In the genomic region with DNA sequence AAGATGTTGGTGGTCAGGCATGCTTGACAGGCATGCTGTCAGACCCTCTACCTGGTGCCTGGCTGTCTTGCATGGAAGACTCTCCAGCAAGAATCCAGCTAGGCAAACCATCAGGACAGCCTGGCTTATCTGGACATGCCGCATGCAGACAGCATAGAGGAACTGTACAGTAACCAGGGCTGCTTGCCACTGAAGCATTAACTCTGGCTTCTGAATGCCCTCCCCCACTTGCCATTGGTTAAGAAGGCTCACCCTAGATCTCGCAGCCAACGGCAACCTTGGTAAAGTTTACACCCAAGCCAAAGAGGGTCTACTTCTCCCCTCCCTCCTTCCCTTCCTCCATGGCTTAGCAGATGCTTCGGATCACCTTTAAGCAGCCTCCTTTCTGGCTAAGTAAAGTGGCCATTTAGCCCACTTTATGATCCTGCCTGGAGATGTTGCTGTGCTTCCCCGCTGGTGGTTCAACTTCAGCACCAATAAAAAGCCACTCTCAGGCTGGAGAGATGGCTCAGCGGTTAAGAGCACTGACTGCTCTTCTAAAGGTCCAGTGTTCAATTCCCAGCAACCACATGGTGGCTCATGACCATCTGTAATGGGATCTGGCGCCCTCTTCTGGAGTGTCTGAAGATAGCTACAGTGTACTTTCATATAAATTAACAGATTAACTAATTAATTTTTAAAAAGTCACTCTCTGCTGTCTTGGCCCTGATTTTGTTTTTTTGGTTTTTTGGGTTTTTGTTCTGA, we compare ENCODE assay signal across 22 mouse cellular contexts. TPM values are rescaled to one million over a fixed set of nuclear protein-coding genes. Genes with fewer than 3 reads are reported as not detected.
DNase-seq lines count a peak whose midpoint lies in the region; ATAC-seq and TF ChIP-seq lines count a peak whose summit lies in the region.
"Had no signal": no experiment of that assay in that cellular context is flagged by ENCODE, and none has a peak within 500 bp of the region (broad histone marks: within the 10 kb centered on the region; RNA-seq: fewer than 3 reads in every experiment).

No protein-coding gene starts in this region.

- H3K4me2 ChIP-seq in kidney, postnatal 0 days (ENCODE audit: low read length): no peak overlapping the region
- H3K4me2 ChIP-seq in lung, postnatal 0 days (replicated peaks; ENCODE audit: low read depth, low read length): no peak overlapping the region
- H3K4me2 ChIP-seq in forebrain, embryonic 13.5 days: no peak overlapping the region
- H3K4me2 ChIP-seq: embryonic facial prominence, embryonic 13.5 days; heart, embryonic 15.5 days; liver, embryonic 13.5 days had no signal

- no peak for ATAC-seq in kidney, postnatal 0 days (replicated peaks; ENCODE audit: low FRiP score, low read depth)
- no peak for ATAC-seq in lung, postnatal 0 days
- no peak for ATAC-seq in forebrain, embryonic 13.5 days
- ATAC-seq: inflammation-experienced regulatory T-cells, adult 6 months; midbrain, embryonic 16.5 days had no signal

- TF ChIP-seq CTCF in kidney, postnatal 0 days (IDR thresholded peaks at IDR 0.05; ENCODE audit: low read depth): peak; percentile 28; the same call in 1 of the 2 replicates
- TF ChIP-seq CTCF in lung, postnatal 0 days (IDR thresholded peaks at IDR 0.05): peak; percentile 32; the same call in 1 of the 2 replicates
- TF ChIP-seq CTCF in MEL (IDR thresholded peaks at IDR 0.05 in 2 of 3, conservative IDR thresholded peaks at IDR 0.05 in 1 of 3; ENCODE audit: control insufficient read depth in 1 of 3, insufficient read depth in 1 of 3, low read depth in 2 of 3, low read length in 3 of 3, poor library complexity in 1 of 3, severe bottlenecking in 1 of 3): peak; percentile 40 to 66 (median 45); a peak in 5 of 6 replicates

- H3K4me3 ChIP-seq in kidney, postnatal 0 days (replicated peaks; ENCODE audit: low read depth, low read length): no peak overlapping the region
- H3K4me3 ChIP-seq in lung, postnatal 0 days (ENCODE audit: low read depth, low read length): no peak overlapping the region
- peak overlapping the region in 1 of 2 experiments; percentile 15; a peak in 1 of 4 replicates for H3K4me3 ChIP-seq in MEL (ENCODE audit: control insufficient read depth in 1 of 2, insufficient read depth in 1 of 2, low read depth in 2 of 2, low read length in 2 of 2)
- H3K4me3 ChIP-seq in forebrain, embryonic 13.5 days: no peak overlapping the region
- H3K4me3 ChIP-seq: embryonic facial prominence, embryonic 13.5 days; heart, embryonic 15.5 days; liver, embryonic 13.5 days had no signal

- no peaks in the 10 kb centered on the region for H3K9me3 ChIP-seq in kidney, postnatal 0 days (replicated peaks; ENCODE audit: low read length)
- H3K9me3 ChIP-seq in lung, postnatal 0 days (ENCODE audit: low read length): no peaks in the 10 kb centered on the region
- no peaks in the 10 kb centered on the region for H3K9me3 ChIP-seq in MEL (replicated peaks; ENCODE audit: insufficient read depth, low read length)
- no peaks in the 10 kb centered on the region for H3K9me3 ChIP-seq in forebrain, embryonic 13.5 days (replicated peaks)
- H3K9me3 ChIP-seq: embryonic facial prominence, embryonic 13.5 days; heart, embryonic 15.5 days; liver, embryonic 13.5 days had no signal

- no peaks in the 10 kb centered on the region for H3K79me2 ChIP-seq in MEL (ENCODE audit: control insufficient read depth, insufficient read depth, low read length, poor library complexity)

- no peaks in the 10 kb centered on the region for H3K4me1 ChIP-seq in kidney, postnatal 0 days (replicated peaks; ENCODE audit: insufficient read depth, low read length)
- H3K4me1 ChIP-seq in lung, postnatal 0 days (ENCODE audit: insufficient read depth, low read depth, low read length): no peaks in the 10 kb centered on the region
- peaks cover 2 to 11% of the 10 kb centered on the region in 2 experiments; a peak in 3 of 4 replicates for H3K4me1 ChIP-seq in MEL (ENCODE audit: control insufficient read depth in 1 of 2, insufficient read depth in 2 of 2, low read length in 2 of 2)
- no peaks in the 10 kb centered on the region for H3K4me1 ChIP-seq in forebrain, embryonic 13.5 days
- H3K4me1 ChIP-seq: embryonic facial prominence, embryonic 13.5 days; heart, embryonic 15.5 days; liver, embryonic 13.5 days had no signal

- H3K36me3 ChIP-seq in kidney, postnatal 0 days (ENCODE audit: insufficient read depth, low read length): no peaks in the 10 kb centered on the region
- H3K36me3 ChIP-seq in lung, postnatal 0 days (ENCODE audit: insufficient read depth, low read length): no peaks in the 10 kb centered on the region
- H3K36me3 ChIP-seq in MEL (ENCODE audit: control insufficient read depth in 1 of 2, insufficient read depth in 2 of 2, low read length in 2 of 2): no peaks in the 10 kb centered on the region; a peak in 2 of 4 replicates
- no peaks in the 10 kb centered on the region for H3K36me3 ChIP-seq in forebrain, embryonic 13.5 days (ENCODE audit: poor library complexity, severe bottlenecking)
- H3K36me3 ChIP-seq: embryonic facial prominence, embryonic 13.5 days; heart, embryonic 15.5 days; liver, embryonic 13.5 days had no signal

- no peak for TF ChIP-seq EP300 in lung, postnatal 0 days (IDR thresholded peaks at IDR 0.05)
- 0 out of 4 replicates have a peak, but pooled peaks of 1 of the 2 experiments have one; percentile 11 for TF ChIP-seq EP300 in MEL (IDR thresholded peaks at IDR 0.05; ENCODE audit: low read depth in 1 of 2, low read length in 2 of 2)

- WGBS in kidney, postnatal 0 days: 74% methylated on average over 7 of the region's 7 CpGs
- WGBS in lung, postnatal 0 days: 67% methylated on average over 7 of the region's 7 CpGs
- 75% methylated on average over 7 of the region's 7 CpGs for WGBS in forebrain, embryonic 13.5 days

- no peak overlapping the region for H3K27ac ChIP-seq in kidney, postnatal 0 days
- H3K27ac ChIP-seq in lung, postnatal 0 days (ENCODE audit: low read length): no peak overlapping the region
- peak overlapping the region; percentile 56; the same call in 1 of the 2 replicates for H3K27ac ChIP-seq in MEL (ENCODE audit: control insufficient read depth, low read depth, low read length)
- no peak overlapping the region for H3K27ac ChIP-seq in forebrain, embryonic 13.5 days
- H3K27ac ChIP-seq: embryonic facial prominence, embryonic 13.5 days; heart, embryonic 15.5 days; liver, embryonic 13.5 days had no signal

- DNase-seq in kidney, postnatal 0 days (ENCODE audit: low spot score): no peak
- no peak for DNase-seq in kidney, postnatal 10 days
- no peak for DNase-seq in lung, postnatal 0 days (ENCODE audit: low spot score)
- no peak for DNase-seq in lung, postnatal 4 days
- DNase-seq in MEL (ENCODE audit: low read depth, low spot score): peak; percentile 95
- peak; percentile 33 for DNase-seq in induced T-regulatory cell, adult 2 months (ENCODE audit: low read depth)
- no peak for DNase-seq in heart, adult 18-20 months
- DNase-seq: adrenal gland, postnatal 14 days; cerebellum, adult 11-12 months; cerebellum, postnatal 14 days; heart, adult 11 months; layer of hippocampus, postnatal 36 days; left cerebral cortex, postnatal 4 days; liver, embryonic 13.5 days; lung, postnatal 14 days; right cerebral cortex, postnatal 14 days; thymus, adult 2 months had no signal

- peak in 1 of 2 experiments; percentile 65; a peak in 2 of 4 replicates for TF ChIP-seq POLR2A in MEL (IDR thresholded peaks at IDR 0.05; ENCODE audit: control insufficient read depth in 1 of 2, insufficient read depth in 1 of 2, low read depth in 1 of 2, low read length in 2 of 2, poor library complexity in 1 of 2)

- H3K27me3 ChIP-seq in kidney, postnatal 0 days (ENCODE audit: insufficient read depth, low read length): no peaks in the 10 kb centered on the region
- H3K27me3 ChIP-seq in lung, postnatal 0 days (replicated peaks; ENCODE audit: insufficient read depth, low read length): no peaks in the 10 kb centered on the region
- no peaks in the 10 kb centered on the region for H3K27me3 ChIP-seq in MEL (ENCODE audit: control insufficient read depth in 1 of 2, insufficient read depth in 2 of 2, low read length in 2 of 2)
- no peaks in the 10 kb centered on the region for H3K27me3 ChIP-seq in forebrain, embryonic 13.5 days
- H3K27me3 ChIP-seq: embryonic facial prominence, embryonic 13.5 days; heart, embryonic 15.5 days; liver, embryonic 13.5 days had no signal

- TF ChIP-seq RAD21 in MEL (IDR thresholded peaks at IDR 0.05; ENCODE audit: low read depth, low read length): peak; percentile 25

- no peak overlapping the region for H3K9ac ChIP-seq in kidney, postnatal 0 days (ENCODE audit: low read depth, low read length)
- H3K9ac ChIP-seq in lung, postnatal 0 days (replicated peaks; ENCODE audit: low read depth): no peak overlapping the region
- H3K9ac ChIP-seq in MEL (ENCODE audit: control insufficient read depth, low read depth, low read length, poor library complexity, severe bottlenecking): no peak overlapping the region
- no peak overlapping the region for H3K9ac ChIP-seq in forebrain, embryonic 13.5 days
- H3K9ac ChIP-seq: embryonic facial prominence, embryonic 13.5 days; heart, embryonic 15.5 days; liver, embryonic 13.5 days had no signal

RNA-seq across cellular contexts. Expression of a gene that starts 18.0 kb away (rescaled TPM):
- 0.40 and 0.74 TPM in 2 replicates for polyA plus RNA-seq in kidney, postnatal 0 days (2015; fragmentation: Nextera tagmentation; extraction: Ambion mirVana)
- polyA plus RNA-seq in lung, postnatal 0 days (2015; fragmentation: Nextera tagmentation; extraction: Ambion mirVana): 0.63 and 0.77 TPM in 2 replicates
- 0.65 TPM in 2 replicates for total RNA-seq in MEL (2012; rRNA removed)
- polyA plus RNA-seq in MEL (2012; ENCODE audit: insufficient read depth in 1 of 2, insufficient read length in 2 of 2, low read depth in 1 of 2, low replicate concordance in 2 of 2, missing spikeins in 1 of 2): under 1 TPM in 1 of 2 experiments, not detected in 1; 0.96 TPM
- under 1 TPM in 1 of 2 experiments, not detected in 1; 0.23 TPM for total RNA-seq in heart, adult 18-20 months (2021)
- 0.27 and 0.38 TPM in 2 replicates for polyA plus RNA-seq in forebrain, embryonic 13.5 days (2015; fragmentation: Nextera tagmentation; extraction: Ambion mirVana)
- total RNA-seq: layer of hippocampus, postnatal 36 days had no signal

RNA-seq across cellular contexts. Expression of a gene that starts 18.9 kb away (rescaled TPM):
- polyA plus RNA-seq in kidney, postnatal 0 days (2015; fragmentation: Nextera tagmentation; extraction: Ambion mirVana): 702 and 872 TPM in 2 replicates
- polyA plus RNA-seq in lung, postnatal 0 days (2015; fragmentation: Nextera tagmentation; extraction: Ambion mirVana): 751 and 865 TPM in 2 replicates
- 511 and 526 TPM in 2 replicates for total RNA-seq in MEL (2012; rRNA removed)
- polyA plus RNA-seq in MEL (2012; ENCODE audit: insufficient read depth in 1 of 2, insufficient read length in 2 of 2, low read depth in 1 of 2, low replicate concordance in 2 of 2, missing spikeins in 1 of 2): 1,000 to 10,000 TPM in 1 of 2 experiments, 100 to 1,000 TPM in 1; 113 to 1,075 TPM
- 1,000 to 10,000 TPM; 1,625 to 1,638 TPM for total RNA-seq in heart, adult 18-20 months (2021)
- polyA plus RNA-seq in forebrain, embryonic 13.5 days (2015; fragmentation: Nextera tagmentation; extraction: Ambion mirVana): 1,082 and 1,216 TPM in 2 replicates

RNA-seq across cellular contexts. Expression of a gene that starts 30.2 kb away (rescaled TPM):
- 49.0 and 51.3 TPM in 2 replicates for polyA plus RNA-seq in kidney, postnatal 0 days (2015; fragmentation: Nextera tagmentation; extraction: Ambion mirVana)
- 54.9 and 64.9 TPM in 2 replicates for polyA plus RNA-seq in lung, postnatal 0 days (2015; fragmentation: Nextera tagmentation; extraction: Ambion mirVana)
- total RNA-seq in MEL (2012; rRNA removed): 51.4 and 53.1 TPM in 2 replicates
- 10 to 100 TPM in 1 of 2 experiments, not detected in 1; 98.3 TPM for polyA plus RNA-seq in MEL (2012; ENCODE audit: insufficient read depth in 1 of 2, insufficient read length in 2 of 2, low read depth in 1 of 2, low replicate concordance in 2 of 2, missing spikeins in 1 of 2)
- total RNA-seq in heart, adult 18-20 months (2021): 10 to 100 TPM; 26.6 to 34.7 TPM
- polyA plus RNA-seq in forebrain, embryonic 13.5 days (2015; fragmentation: Nextera tagmentation; extraction: Ambion mirVana): 26.4 and 29.8 TPM in 2 replicates

Comparison
In these comparisons a context has a peak if more than half of its experiments do, and no peak if none do; other contexts are left out.
1. DNase-seq: peak in MEL (single experiment) and induced T-regulatory cell, adult 2 months (single experiment); none in kidney, postnatal 0 days (single experiment), kidney, postnatal 10 days (single experiment), lung, postnatal 0 days (single experiment), lung, postnatal 4 days (0 of 2) and heart, adult 18-20 months (0 of 2).
2. Peak in every context shown above with its lines, with median percentiles within 50 percentile points of each other: CTCF ChIP-seq.